Mouse (Mus musculus): Measurements from ENCODE around the gene Mrps23.

Mrps23 gene

DNA sequence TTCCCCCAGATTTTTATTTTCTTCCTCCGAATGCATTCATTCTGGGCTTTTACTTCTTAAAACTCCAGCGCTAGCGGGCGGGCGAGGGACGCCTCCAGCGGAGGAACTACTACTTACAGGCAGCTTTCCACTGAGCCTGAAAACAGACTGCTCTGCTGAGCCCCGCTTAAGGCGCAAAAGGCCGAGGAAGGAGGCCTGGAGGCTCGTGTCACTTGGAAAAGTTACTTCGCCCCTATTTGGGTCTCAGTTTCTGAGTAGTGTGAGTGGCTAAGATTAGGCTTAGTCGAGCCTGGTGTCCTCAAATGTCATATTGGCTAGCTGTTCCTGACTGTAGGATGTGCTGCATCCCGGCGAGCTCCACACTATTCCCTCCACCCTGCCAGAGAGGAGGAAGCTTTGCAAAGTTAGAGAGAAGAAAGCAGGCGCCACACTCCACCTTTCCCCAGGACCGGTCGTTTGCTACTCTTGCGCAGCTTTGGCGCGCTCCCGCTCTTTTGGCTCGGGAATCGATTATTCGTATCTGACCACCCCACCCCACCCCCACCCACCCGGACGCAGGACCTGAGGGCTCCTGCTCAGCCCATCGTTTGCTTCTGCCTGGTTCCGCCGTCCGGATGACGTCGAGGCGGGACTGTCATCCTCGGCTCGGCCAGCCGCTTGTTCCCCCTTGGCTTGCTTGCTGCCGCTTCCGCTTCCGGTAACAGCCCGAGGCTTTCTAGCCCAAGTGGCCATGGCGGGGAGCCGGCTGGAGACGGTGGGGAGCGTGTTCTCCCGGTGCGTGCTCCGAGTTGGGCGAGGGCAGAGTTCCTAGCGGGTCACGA lies at the start of gene Mrps23:
Mrps23 (plus strand) TSS at position 677 of the 821 bp plus-strand sequence.
- peak; percentile 89 for DNase-seq (ENCODE audit: low read depth, low spot score)

DNA sequence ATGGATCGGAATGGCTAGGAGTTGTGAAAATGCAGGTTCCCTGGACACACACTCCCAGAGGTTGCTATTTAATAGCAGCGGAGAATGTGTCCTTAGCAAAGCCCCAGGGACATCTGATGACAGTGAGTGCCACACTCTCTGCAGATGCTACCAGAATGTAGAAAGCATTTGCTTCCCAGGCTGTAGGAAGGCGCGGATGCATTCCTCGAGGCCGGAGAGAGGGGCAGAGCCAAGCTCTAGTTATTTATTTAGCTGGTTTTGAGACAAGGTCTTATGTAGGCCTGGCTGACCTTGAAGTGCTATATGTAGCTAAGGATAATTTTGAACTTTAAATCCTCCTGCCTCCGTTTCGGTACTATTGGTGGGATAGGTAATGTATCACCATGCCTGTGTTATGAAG lies 49.7 kb upstream of the Mrps23 start:
- no peak for DNase-seq (ENCODE audit: low read depth, low spot score)

DNA sequence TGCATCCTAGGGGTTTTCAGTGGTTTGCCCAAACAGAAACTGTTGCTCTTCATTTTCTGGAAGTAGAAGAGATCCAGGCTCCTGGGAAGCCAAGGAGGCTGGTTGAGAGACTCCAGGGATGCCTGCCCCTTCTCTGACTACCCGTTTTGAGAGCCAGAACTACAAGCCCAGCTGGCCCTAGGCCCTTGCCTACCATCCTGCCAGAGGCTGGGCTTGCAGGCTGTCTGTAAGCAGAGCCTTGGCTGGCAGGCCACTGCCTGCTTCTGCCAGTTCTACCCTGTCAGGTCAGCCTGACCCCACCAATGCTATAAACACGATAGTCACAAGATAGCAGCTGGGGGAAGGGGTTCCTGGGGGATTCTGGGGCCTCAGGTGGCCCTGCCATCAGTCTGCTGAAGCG lies 48.7 kb upstream of the Mrps23 start:
- no peak for DNase-seq (ENCODE audit: low read depth, low spot score)

DNA sequence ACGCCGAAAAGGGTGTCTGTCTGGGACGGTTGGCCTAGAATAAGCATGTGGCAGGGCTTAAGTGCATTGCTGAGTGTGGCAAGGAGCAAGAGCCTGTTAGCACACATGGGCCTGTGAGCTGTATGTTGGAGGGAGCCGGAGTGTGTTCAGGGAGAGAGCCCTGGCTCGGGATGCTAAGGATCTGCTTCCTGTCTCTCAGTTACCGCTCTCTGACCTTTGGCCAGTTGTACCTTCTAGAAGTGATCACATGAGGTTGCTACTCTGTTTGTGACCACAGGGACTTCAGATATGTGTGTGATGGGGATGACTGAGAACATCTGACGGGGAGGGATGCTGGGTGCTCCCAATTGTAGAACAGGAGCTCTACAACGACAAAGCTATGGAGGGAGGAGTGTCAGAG lies 48.2 kb upstream of the Mrps23 start:
- DNase-seq (ENCODE audit: low read depth, low spot score): no peak

DNA sequence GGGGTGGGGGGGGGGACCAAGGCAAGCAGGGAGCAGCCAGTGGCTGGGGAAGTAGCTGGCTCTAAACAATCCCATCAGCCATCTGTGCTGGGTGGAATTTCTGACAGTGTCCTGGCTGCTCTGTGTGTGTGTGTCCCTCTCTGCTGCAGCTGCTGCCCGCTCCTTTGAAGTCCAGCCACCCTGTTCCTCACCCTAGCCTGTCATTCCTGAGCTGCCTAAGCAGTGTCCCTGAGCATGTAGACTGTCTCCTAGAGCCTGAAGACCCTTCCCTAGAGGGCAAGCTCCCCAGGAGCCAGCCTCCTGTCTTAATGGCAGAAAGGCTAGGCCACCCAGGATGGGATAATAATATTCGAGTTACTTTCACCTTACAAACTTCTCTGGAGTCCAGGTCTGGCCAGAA lies 47.8 kb upstream of the Mrps23 start:
- DNase-seq (ENCODE audit: low read depth, low spot score): no peak

DNA sequence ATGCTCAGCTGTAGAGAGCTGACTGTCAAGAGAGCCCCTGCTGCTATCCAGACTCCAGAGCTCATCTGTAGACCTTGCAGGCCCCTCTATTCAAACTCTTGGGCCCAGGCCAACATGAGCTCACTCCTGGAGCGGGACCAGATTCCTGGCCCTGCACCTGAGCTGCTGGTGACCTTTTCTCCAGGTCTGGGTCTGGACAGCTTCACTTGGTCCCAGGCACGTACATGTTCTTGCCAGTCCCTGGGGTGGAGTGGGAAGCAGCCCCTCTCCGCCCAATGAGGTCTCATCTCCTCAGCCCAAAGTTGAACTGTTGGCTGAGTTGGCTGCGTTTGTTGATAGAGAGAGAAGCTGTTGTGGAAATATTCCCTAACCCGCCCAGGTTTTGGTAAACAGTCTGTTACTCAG lies 45.3 kb upstream of the Mrps23 start:
- no peak for DNase-seq (ENCODE audit: low read depth, low spot score)

DNA sequence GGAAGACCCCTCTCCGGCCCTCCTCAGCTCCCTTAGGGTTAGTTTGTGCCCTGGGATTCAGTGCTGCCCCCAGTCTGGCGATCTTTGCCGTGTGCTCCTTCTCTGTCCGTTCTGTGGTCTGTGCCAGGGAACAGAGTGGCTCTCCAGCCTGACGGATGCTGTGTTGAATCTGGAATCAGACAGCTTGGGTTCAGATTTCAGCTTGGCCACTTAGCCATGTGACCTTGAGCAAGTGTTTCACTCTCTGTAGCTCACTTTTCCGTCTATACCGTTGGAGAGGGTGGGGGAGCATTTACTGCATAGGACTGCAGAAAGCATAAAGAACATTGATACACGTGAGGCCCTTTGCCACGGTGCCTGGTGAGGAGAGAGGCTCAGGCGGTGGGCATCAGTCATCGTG lies 44.8 kb upstream of the Mrps23 start:
- DNase-seq (ENCODE audit: low read depth, low spot score): no peak

DNA sequence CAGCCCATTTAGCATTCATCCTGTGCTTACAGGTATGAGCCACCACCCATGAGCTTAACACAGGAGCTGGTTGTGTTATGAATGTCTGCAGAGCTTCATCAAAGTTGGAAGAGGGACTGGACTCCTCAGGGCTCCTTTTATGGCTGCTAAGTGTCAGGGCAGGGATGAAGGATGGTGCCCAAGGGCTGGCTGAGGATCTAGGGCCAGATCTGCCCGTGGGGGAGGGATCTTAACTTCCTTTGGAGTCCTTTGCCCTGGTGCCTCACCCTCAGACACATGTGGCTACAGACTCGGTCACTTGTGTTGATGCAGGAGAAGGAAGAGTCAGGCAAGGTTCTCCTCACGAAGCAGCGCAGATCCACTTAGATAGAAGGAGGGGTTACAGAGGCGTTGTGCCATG lies 43.9 kb upstream of the Mrps23 start:
- no peak for DNase-seq (ENCODE audit: low read depth, low spot score)

DNA sequence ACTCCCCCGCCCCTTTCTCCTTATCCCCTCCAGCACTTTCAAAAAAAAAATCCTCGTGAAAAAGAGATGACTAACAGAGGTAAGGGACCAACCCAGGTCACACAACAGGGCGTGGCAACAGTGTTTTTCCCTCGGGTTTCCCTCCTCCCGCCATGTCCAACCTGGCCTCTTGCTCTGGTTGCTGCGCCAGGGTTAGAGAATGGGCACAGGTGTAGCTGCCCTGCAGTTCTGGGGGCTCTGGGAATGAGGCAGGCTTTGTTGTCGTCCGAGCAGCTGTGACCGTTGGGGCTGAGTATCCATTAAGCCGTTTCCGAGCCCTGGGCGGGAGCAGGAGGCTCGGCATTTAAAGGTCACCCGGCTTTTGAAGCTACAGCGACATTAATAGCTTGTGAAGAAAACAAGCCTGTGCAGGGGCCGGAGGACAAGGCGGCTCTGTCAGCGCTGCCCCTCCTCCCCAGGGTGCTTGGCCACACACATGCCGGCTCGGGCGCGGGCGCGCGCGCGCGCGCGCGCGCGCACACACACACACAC lies 43.1 kb upstream of the Mrps23 start:
- no peak for DNase-seq (ENCODE audit: low read depth, low spot score)

DNA sequence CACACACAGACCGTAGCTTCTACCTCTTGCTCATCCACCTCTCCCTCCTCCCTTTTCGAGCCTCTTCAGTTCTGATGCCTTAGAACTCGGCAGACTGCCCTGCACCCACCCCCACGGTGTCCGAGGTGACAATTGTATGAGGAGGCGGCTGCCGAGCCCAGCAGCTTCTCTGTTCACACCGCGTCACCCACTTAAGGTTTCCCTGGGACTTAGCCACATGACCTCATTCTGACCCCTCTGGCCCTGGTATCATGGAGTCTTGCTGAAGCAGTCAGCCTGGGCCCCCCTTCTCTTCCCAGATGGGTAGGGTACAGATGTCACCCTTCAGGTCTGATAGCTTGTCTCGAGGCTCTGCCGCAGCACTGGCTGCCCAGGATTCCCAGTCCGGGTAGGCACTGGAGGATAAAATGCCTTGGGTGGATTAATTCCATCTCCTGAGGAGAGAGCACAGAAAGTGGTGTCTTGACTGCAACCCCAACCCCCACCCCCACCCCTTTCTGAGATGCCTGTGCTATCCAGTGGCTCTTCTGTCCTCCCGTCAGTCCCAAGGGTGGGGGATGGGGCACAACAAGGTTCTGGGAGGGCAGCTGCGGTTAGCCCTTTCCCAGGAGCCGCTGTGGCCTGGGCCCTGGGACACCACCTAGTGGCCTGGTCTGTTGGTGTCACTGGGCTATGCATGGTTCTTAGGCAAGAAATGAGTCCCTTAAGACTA lies 42.4 kb upstream of the Mrps23 start:
- no peak for DNase-seq (ENCODE audit: low read depth, low spot score)

DNA sequence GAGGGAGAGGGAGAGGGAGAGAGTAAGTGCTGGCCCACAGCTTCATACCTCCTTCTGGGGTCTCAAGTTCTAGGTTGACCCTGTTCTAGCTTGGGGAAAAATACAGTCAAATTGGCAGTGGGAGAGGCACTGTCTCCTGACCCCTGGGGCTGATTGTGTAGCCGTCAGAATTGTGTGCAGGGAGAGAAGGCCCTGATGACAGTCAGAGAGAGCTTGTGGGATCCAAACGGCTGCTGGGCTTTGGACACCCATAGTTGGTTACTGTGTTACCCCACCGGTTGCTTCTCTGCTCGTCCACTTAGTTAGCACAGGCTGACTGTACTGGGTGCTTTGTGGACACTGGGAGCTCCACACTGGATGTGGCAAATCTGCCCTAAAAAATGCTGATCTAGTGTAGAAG lies 41.4 kb upstream of the Mrps23 start:
- DNase-seq (ENCODE audit: low read depth, low spot score): no peak

DNA sequence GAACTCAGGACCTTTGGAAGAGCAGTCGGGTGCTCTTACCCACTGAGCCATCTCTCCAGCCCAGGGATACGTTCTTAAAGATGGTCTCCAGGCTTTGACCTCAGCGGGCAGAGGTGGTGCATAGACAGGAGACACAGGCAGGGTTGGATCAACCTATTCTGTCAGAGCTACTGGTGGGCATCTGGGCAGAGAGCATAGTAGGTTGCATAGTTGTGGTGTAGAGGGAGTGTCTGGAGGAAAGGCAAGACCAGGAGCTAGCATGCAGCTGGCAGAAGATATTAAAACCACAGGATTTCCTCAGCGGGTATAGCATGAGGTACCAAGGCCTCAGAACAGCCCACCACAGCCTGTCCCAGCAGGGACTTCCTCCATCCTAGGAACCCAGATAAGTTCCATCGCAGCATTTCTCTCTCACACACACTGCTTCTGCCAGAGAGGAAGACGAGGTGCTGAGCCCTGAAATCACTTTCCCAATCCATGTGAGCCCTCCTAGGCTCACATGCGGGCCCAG lies 39.9 kb upstream of the Mrps23 start:
- no peak for DNase-seq (ENCODE audit: low read depth, low spot score)

DNA sequence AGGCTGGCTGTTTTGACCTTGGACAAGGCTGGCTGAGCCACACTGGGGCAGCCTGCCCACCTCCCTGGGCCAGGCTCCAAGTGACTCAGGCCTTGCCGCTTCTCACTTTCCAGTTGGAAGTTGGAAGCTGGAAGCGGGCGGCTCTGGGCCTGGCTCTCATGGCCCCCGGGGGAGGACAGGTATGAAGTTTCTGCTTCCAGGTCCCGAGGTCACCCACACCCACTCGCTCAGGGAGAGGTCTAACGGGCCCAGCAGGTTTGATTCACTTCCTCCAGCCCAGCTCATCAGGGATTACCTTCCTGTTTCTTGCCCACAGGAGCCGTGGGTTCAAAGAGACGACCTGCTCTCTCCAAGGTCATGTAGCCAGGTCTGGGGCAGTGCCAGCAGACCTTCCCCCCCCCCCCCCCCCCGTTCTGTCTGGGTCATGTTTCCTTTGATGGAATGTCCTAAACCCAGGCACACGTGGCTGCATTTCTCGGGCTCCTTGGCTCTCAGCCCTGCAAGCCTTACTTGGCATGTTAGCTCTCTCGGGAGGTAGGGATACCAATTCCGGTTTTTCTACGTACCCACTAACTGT lies 39.3 kb upstream of the Mrps23 start:
- no peak for DNase-seq (ENCODE audit: low read depth, low spot score)

DNA sequence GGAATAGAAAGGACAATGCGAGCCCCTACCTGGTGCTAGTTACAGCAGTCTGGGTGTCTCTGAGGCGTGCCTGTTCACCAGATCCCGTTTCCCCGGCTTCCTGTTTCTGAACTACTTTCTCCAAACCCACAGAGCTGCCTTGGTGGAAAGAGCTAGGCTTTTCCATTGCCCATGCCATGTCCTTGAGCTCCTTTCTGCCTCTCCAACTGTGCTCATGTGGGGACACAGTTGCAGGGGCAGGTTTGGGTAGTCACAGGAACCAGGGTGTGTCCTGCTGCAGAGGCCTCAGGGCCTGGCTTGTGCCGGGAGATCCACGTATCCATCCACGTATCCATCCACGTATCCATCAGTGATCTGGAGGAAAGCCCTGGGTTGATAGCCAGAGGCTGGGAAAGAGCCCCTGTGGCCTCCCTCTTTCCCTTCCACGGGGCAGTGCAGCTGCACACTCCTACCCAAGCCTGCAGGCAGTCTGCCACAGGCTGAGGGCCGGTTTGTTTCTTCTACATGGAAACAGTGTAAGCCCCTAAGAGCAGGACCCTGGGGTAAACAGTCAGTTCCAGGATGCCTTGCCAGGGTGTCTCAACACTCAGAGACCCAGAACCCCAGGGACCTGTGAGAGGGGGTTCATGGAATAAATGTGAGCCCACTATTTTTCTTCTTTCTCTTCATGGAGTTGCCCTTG lies 38.4 kb upstream of the Mrps23 start:
- DNase-seq (ENCODE audit: low read depth, low spot score): no peak

DNA sequence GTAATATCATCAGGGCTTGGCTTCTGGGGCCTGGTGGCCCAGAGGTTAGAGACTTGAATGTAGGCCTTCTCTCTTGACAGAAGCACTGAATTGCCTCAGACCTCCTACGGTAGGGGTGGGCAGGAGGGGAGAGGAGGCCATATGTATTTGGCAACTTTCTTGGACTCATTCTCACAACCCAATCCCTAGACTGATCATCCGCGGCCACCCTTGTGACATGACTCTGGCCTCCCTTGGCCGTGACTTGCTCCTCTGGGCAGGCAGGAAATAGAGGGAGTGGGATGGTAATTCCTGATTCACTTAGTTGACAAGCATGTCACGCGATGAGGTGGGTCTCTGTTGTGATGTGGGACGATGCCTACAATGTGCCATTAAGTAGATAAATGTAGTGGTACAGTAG lies 37.7 kb upstream of the Mrps23 start:
- DNase-seq (ENCODE audit: low read depth, low spot score): no peak

DNA sequence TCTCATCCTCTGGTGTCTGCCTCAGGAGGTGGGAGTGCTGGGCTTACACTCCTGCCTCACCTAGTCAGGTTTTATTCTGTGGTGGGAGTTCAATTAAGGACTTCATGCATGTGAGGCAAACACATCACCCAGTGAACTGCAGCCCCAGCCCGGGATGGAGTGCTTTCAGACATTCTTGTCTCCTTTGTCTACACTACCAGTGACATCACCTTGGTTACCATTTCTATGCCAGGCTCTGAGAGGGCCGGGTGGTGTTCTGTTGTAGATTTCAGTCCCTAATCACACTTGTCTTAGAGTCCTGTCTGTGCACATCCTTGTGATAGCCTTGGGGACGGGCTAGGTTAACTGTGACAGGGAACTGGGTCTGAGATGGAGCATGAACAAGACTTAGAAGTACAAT lies 35.6 kb upstream of the Mrps23 start:
- DNase-seq (ENCODE audit: low read depth, low spot score): no peak

DNA sequence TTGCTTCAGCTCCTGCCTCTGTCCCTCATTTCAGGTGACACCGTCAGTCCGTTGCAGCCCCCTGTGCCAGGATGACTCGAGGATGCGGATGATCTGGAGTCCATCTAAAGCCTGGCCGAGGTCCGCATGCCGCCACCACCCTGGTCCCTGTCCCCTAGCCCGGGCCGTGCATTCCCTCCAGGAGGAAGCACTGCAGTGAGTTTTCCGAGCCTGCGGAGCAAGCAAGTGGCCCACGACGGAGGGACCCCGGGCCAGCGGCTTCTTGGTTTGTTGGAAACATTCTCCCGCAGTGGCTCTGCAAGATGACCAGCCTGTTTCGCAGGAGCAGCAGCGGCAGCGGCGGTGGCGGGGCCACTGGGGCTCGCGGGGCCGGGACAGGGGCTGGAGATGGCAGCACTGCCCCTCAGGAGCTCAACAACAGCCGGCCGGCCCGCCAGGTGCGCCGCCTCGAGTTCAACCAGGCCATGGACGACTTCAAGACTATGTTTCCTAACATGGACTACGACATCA lies 34.6 kb upstream of the Mrps23 start:
- DNase-seq (ENCODE audit: low read depth, low spot score): no peak

DNA sequence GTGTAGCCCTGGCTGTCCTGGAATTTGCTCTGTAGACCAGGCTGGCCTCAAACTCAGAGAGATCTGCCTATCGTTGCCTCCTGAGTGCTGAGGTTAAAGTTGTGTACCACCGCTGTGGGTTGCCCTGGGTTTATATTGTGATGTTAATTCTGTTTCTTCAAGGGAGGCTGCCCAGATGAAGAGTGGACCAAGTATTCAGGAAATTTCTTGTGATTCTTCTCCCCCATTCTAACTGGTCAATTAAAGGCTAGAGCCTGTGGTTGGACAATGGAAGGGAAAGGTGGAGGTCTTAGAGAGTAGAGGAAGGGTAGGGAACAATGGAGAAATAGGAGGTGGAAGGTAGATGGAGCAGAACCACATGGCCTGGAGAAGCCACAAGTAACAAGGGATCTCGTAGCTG lies 33.6 kb upstream of the Mrps23 start:
- DNase-seq (ENCODE audit: low read depth, low spot score): no peak

DNA sequence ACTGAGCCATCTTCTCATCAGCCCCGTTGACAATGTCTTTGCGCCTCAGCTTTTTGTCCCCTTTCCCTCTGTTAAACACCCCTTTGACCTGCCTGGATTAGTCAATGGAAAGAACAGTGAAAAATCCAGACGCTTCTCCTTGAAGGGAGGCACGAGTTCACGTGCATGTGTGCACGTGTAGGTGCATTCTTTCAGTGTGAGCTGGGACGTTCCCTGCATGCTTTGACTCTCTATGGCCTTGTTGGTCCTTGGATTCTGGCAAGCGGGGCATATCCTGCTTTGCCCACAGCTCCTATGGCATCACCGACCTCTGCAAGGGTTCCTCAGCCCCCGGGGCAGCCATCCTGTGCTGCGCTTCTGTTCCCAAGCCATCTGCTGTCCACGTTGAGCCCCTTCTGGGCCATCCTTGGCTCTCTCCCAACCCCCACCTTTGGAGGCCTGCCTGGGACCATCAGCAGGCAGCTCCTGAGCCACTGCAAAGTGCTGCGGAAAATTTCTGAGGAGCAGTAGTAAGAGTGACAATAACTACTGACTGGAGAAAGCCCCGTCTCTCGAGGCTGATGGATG lies 32.2 kb upstream of the Mrps23 start:
- no peak for DNase-seq (ENCODE audit: low read depth, low spot score)

DNA sequence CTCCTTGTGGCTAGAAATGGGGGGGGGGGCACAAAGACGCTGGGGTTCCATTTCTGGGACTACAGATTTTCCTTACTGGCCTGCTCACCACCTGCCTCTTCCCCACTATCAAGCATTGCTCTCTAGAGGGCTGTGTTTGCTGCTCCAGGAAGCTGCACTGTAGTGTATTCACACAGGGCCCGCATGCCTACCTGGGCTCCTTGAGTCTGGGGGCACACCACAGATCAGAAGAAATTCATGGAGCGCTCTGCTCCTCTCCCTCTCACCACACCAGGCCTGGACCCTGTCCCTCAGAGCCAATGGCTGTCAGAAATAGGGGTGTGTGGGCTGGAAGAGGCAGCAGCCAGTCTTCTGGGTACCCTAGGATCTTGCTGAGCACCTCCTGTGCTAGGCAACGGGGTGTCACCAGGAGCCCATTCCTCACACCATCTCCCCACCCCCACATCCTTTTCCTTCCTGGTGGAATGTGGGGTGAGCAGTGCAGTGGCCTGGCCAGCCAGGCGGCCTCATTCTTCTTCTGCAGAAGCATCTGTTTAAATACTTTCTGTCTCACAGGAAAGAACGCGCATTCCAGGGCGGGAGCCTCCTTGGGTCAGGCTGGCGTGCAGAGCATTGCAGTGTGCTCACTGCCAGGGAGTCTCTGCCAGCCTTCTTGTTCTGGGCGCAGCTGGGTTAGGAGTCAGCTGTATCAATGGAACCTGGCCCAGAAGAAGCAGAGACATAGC lies 31.4 kb upstream of the Mrps23 start:
- DNase-seq (ENCODE audit: low read depth, low spot score): no peak
